Comparison of ENCODE assay signal across 8 mouse cellular contexts in the genomic region with DNA sequence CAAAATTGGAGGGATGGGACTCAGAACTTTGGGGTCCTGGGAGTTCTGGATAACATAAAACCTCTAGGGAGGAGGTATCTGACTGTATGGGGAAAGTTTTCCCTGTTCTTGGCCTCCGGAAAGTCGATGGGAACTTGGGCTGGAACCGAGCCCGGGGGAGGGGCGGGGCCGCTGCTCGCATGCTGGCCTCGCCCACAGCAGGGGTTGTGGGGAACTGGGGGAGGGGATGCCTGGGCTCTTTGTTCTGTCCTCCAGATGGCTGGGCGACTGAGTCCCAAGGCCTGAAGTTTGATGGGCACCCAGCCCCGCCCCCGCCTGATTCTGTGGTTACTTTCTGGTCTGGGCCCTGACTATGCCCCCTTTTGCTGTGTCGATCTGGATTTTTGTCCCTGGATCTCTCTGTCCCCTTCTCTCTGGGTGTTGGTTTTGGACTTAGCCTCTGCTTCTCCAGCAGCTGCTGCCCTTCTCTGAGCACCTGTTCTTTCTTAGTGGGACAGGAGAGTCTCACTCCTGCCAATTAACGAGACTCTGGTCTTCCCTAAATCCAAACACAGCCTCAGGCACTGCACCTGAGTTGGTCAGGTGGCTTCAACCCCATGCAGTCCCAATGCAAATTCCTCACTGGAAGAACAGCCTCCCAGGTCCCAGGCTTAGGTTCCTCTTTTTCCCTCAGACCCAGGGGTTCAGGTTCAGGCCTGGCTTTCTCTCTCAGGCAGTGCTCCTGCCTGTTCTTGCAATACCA. TPM values are rescaled to one million over a fixed set of nuclear protein-coding genes. Genes with fewer than 3 reads are reported as not detected.
A peak's percentile ranks its signal among the peaks of the same experiment; 100 is the strongest.
DNase-seq lines count a peak whose midpoint lies in the region; ATAC-seq lines count a peak whose summit lies in the region.

No protein-coding gene starts in this region.

- ATAC-seq in hindbrain, embryonic 11.5 days (ENCODE audit: low FRiP score) = peak; percentile 88
- no peak for ATAC-seq in liver, embryonic 12.5 days
- ATAC-seq in neural tube, embryonic 12.5 days (ENCODE audit: low FRiP score, low read depth) = peak; percentile 82

- under 1% methylated on average over 9 of the region's 13 CpGs for WGBS in hindbrain, embryonic 11.5 days
- WGBS in liver, embryonic 12.5 days (ENCODE audit: insufficient replicate concordance) = 4% methylated on average over 13 of the region's 13 CpGs
- 2% methylated on average over 13 of the region's 13 CpGs for WGBS in neural tube, embryonic 12.5 days

- H3K9ac ChIP-seq in hindbrain, embryonic 11.5 days (ENCODE audit: low read depth, low read length) = peak overlapping the region; percentile 90
- H3K9ac ChIP-seq in liver, embryonic 12.5 days = peak overlapping the region; percentile 66
- H3K9ac ChIP-seq in neural tube, embryonic 12.5 days = peak overlapping the region; percentile 92

- H3K4me1 ChIP-seq in hindbrain, embryonic 11.5 days (replicated peaks; ENCODE audit: control insufficient read depth, insufficient read depth, low read length) = peaks cover 9% of the 10 kb centered on the region
- H3K4me1 ChIP-seq in liver, embryonic 12.5 days = peaks cover 33% of the 10 kb centered on the region
- peaks cover 34% of the 10 kb centered on the region for H3K4me1 ChIP-seq in neural tube, embryonic 12.5 days

- H3K36me3 ChIP-seq in hindbrain, embryonic 11.5 days (ENCODE audit: control insufficient read depth, insufficient read depth, low read length) = peaks cover 8% of the 10 kb centered on the region; the same call in 1 of the 2 replicates
- H3K36me3 ChIP-seq in liver, embryonic 12.5 days = peaks cover 19% of the 10 kb centered on the region
- H3K36me3 ChIP-seq in neural tube, embryonic 12.5 days = peaks cover 40% of the 10 kb centered on the region

- peak overlapping the region; percentile 63 for H3K4me3 ChIP-seq in hindbrain, embryonic 11.5 days (ENCODE audit: low read depth, low read length)
- peak overlapping the region; percentile 58 for H3K4me3 ChIP-seq in liver, embryonic 12.5 days
- peak overlapping the region; percentile 66 for H3K4me3 ChIP-seq in neural tube, embryonic 12.5 days

- DNase-seq in urinary bladder, postnatal 25 days (ENCODE audit: low spot score) = peak; percentile 46
- no peak for DNase-seq in urinary bladder, postnatal 10 days (ENCODE audit: low spot score)
- peak; percentile 24 for DNase-seq in fibroblast of lung, adult 2 months (ENCODE audit: low read depth)
- DNase-seq in hindbrain, embryonic 11.5 days (ENCODE audit: low spot score) = peak; percentile 95
- DNase-seq in frontal cortex, postnatal 25 days (ENCODE audit: low spot score in 2 of 2) = no peak
- DNase-seq in thymus, postnatal 36 days = no peak

- no peaks in the 10 kb centered on the region for H3K9me3 ChIP-seq in hindbrain, embryonic 11.5 days (ENCODE audit: control insufficient read depth, low read length)
- H3K9me3 ChIP-seq in liver, embryonic 12.5 days (replicated peaks) = no peaks in the 10 kb centered on the region
- H3K9me3 ChIP-seq in neural tube, embryonic 12.5 days = no peaks in the 10 kb centered on the region

- H3K27ac ChIP-seq in hindbrain, embryonic 11.5 days (ENCODE audit: low read depth, low read length) = peak overlapping the region; percentile 78
- H3K27ac ChIP-seq in liver, embryonic 12.5 days = peak overlapping the region; percentile 68
- H3K27ac ChIP-seq in neural tube, embryonic 12.5 days = peak overlapping the region; percentile 80

- peak overlapping the region; percentile 92 for H3K4me2 ChIP-seq in hindbrain, embryonic 11.5 days (replicated peaks; ENCODE audit: low read depth, low read length)
- peak overlapping the region; percentile 63 for H3K4me2 ChIP-seq in liver, embryonic 12.5 days
- H3K4me2 ChIP-seq in neural tube, embryonic 12.5 days (replicated peaks) = peak overlapping the region; percentile 67

- H3K27me3 ChIP-seq in hindbrain, embryonic 11.5 days (ENCODE audit: control insufficient read depth, insufficient read depth, low read length) = peaks cover 4% of the 10 kb centered on the region
- peaks cover 52% of the 10 kb centered on the region for H3K27me3 ChIP-seq in liver, embryonic 12.5 days (replicated peaks)
- peaks cover 9% of the 10 kb centered on the region for H3K27me3 ChIP-seq in neural tube, embryonic 12.5 days (replicated peaks)

RNA-seq across cellular contexts. Expression of a gene that starts 1.1 kb away (rescaled TPM):
- polyA plus RNA-seq in hindbrain, embryonic 11.5 days (2014; fragmentation: Nextera tagmentation; extraction: Ambion mirVana) = 229 and 242 TPM in 2 replicates
- polyA plus RNA-seq in liver, embryonic 12.5 days (2016; fragmentation: Nextera tagmentation; extraction: Ambion mirVana) = 23.6 and 28.2 TPM in 2 replicates
- 173 and 178 TPM in 2 replicates for polyA plus RNA-seq in neural tube, embryonic 12.5 days (2016; fragmentation: Nextera tagmentation; extraction: Ambion mirVana)

RNA-seq across cellular contexts. Expression of a gene that starts 4.7 kb away (rescaled TPM):
- 1.6 and 1.7 TPM in 2 replicates for polyA plus RNA-seq in hindbrain, embryonic 11.5 days (2014; fragmentation: Nextera tagmentation; extraction: Ambion mirVana)
- polyA plus RNA-seq in liver, embryonic 12.5 days (2016; fragmentation: Nextera tagmentation; extraction: Ambion mirVana) = 1.9 and 3.0 TPM in 2 replicates
- 7.5 and 7.6 TPM in 2 replicates for polyA plus RNA-seq in neural tube, embryonic 12.5 days (2016; fragmentation: Nextera tagmentation; extraction: Ambion mirVana)

RNA-seq across cellular contexts. Expression of a gene that starts 11.9 kb away (rescaled TPM):
- 0.31 and 0.40 TPM in 2 replicates for polyA plus RNA-seq in hindbrain, embryonic 11.5 days (2014; fragmentation: Nextera tagmentation; extraction: Ambion mirVana)
- 0.07 and 0.13 TPM in 2 replicates for polyA plus RNA-seq in liver, embryonic 12.5 days (2016; fragmentation: Nextera tagmentation; extraction: Ambion mirVana)
- 0.42 and 0.74 TPM in 2 replicates for polyA plus RNA-seq in neural tube, embryonic 12.5 days (2016; fragmentation: Nextera tagmentation; extraction: Ambion mirVana)

RNA-seq across cellular contexts. Expression of a gene that starts 22.3 kb away (rescaled TPM):
- polyA plus RNA-seq in hindbrain, embryonic 11.5 days (2014; fragmentation: Nextera tagmentation; extraction: Ambion mirVana) = 1.1 and 2.5 TPM in 2 replicates
- polyA plus RNA-seq in liver, embryonic 12.5 days (2016; fragmentation: Nextera tagmentation; extraction: Ambion mirVana) = 14.0 and 14.6 TPM in 2 replicates
- polyA plus RNA-seq in neural tube, embryonic 12.5 days (2016; fragmentation: Nextera tagmentation; extraction: Ambion mirVana) = 1.1 and 1.2 TPM in 2 replicates

RNA-seq across cellular contexts. Expression of a gene that starts 24.3 kb away (rescaled TPM):
- polyA plus RNA-seq in hindbrain, embryonic 11.5 days (2014; fragmentation: Nextera tagmentation; extraction: Ambion mirVana) = 0.14 and 0.32 TPM in 2 replicates
- not detected in 2 replicates for polyA plus RNA-seq in liver, embryonic 12.5 days (2016; fragmentation: Nextera tagmentation; extraction: Ambion mirVana)
- polyA plus RNA-seq in neural tube, embryonic 12.5 days (2016; fragmentation: Nextera tagmentation; extraction: Ambion mirVana) = 0.20 TPM in 1 of 2 replicates, not detected in the other

Comparison
In these comparisons a context has a peak if more than half of its experiments do, and no peak if none do; other contexts are left out.
1. DNase-seq: peak in urinary bladder, postnatal 25 days (single experiment), fibroblast of lung, adult 2 months (single experiment) and hindbrain, embryonic 11.5 days (single experiment); none in urinary bladder, postnatal 10 days (single experiment), frontal cortex, postnatal 25 days (0 of 2) and thymus, postnatal 36 days (0 of 2).
2. Peak in every context shown above with its lines, with median percentiles within 50 percentile points of each other: H3K27ac ChIP-seq, H3K4me2 ChIP-seq, H3K4me3 ChIP-seq and H3K9ac ChIP-seq.